Comparison of ENCODE assay signal across 8 mouse cellular contexts in genomic region chr15:79271124-79271746, GRCm38 (mm10). TPM values are rescaled to one million over a fixed set of nuclear protein-coding genes. Genes with fewer than 3 reads are reported as not detected.
DNase-seq lines count a peak whose midpoint lies in the region; ATAC-seq and TF ChIP-seq lines count a peak whose summit lies in the region.

No protein-coding gene starts in this region.

- H3K4me2 ChIP-seq in heart, embryonic 15.5 days = peak overlapping the region; percentile 93
- peak overlapping the region; percentile 86 for H3K4me2 ChIP-seq in midbrain, embryonic 16.5 days (ENCODE audit: low read length)

- ATAC-seq in heart, embryonic 15.5 days (replicated peaks; ENCODE audit: insufficient number of reproducible peaks, insufficient read depth, low FRiP score, low read depth) = no peak; the same call in 1 of the 2 replicates
- peak; percentile 61 for ATAC-seq in midbrain, embryonic 16.5 days

- peak; percentile 83 for TF ChIP-seq CTCF in heart, adult 2 months (IDR thresholded peaks at IDR 0.05)

- H3K9ac ChIP-seq in heart, adult 2 months (ENCODE audit: low read depth, low read length) = no peak overlapping the region
- H3K9ac ChIP-seq in heart, embryonic 15.5 days = no peak overlapping the region
- H3K9ac ChIP-seq in midbrain, embryonic 16.5 days (ENCODE audit: low read depth, low read length) = peak overlapping the region; percentile 11

- H3K79me2 ChIP-seq in heart, adult 2 months (replicated peaks; ENCODE audit: control insufficient read depth, insufficient read depth, low read length) = no peaks in the 10 kb centered on the region

- TF ChIP-seq POLR2A in heart, adult 2 months (IDR thresholded peaks at IDR 0.05; ENCODE audit: insufficient read depth, low read depth, low read length) = no peak

- no peak for TF ChIP-seq EP300 in heart, adult 2 months (IDR thresholded peaks at IDR 0.05; ENCODE audit: insufficient read depth, low read depth, low read length)

- WGBS in heart, adult 2 months = 16% methylated on average over 17 of the region's 17 CpGs
- 16% methylated on average over 17 of the region's 17 CpGs for WGBS in heart, embryonic 15.5 days
- WGBS in midbrain, embryonic 16.5 days = 10% methylated on average over 17 of the region's 17 CpGs

- H3K9me3 ChIP-seq in heart, embryonic 15.5 days (replicated peaks) = no peaks in the 10 kb centered on the region
- no peaks in the 10 kb centered on the region for H3K9me3 ChIP-seq in midbrain, embryonic 16.5 days (replicated peaks; ENCODE audit: control insufficient read depth, low read length, poor library complexity, severe bottlenecking)

- no peak overlapping the region for H3K27ac ChIP-seq in heart, adult 2 months
- no peak overlapping the region for H3K27ac ChIP-seq in heart, embryonic 15.5 days
- no peak overlapping the region for H3K27ac ChIP-seq in midbrain, embryonic 16.5 days (ENCODE audit: low read length)

- no peaks in the 10 kb centered on the region for H3K36me3 ChIP-seq in heart, adult 2 months (ENCODE audit: control insufficient read depth, insufficient read depth, low read length)
- H3K36me3 ChIP-seq in heart, embryonic 15.5 days = no peaks in the 10 kb centered on the region
- H3K36me3 ChIP-seq in midbrain, embryonic 16.5 days (ENCODE audit: control insufficient read depth, insufficient read depth, low read length) = no peaks in the 10 kb centered on the region

- no peaks in the 10 kb centered on the region for H3K27me3 ChIP-seq in heart, adult 2 months (ENCODE audit: control insufficient read depth, insufficient read depth, low read length)
- H3K27me3 ChIP-seq in heart, embryonic 15.5 days = peaks cover 8% of the 10 kb centered on the region
- H3K27me3 ChIP-seq in midbrain, embryonic 16.5 days (ENCODE audit: control insufficient read depth, insufficient read depth, low read depth, low read length) = no peaks in the 10 kb centered on the region; the same call in 1 of the 2 replicates

- DNase-seq in heart, adult 2 months = peak; percentile 27 to 61
- DNase-seq in heart, postnatal 25 days (ENCODE audit: low spot score) = no peak
- peak; percentile 53 to 72 for DNase-seq in CD8-positive naive resting alpha-beta T cell, adult 2 months (ENCODE audit: low read depth in 2 of 2, low spot score in 2 of 2)
- DNase-seq in c-Kit-positive CD71-negative TER-119-negative erythroid progenitor cells, embryonic 14.5 days (ENCODE audit: low read depth) = peak; percentile 60
- DNase-seq in liver = peak; percentile 53
- peak; percentile 42 to 81 for DNase-seq in thymus, postnatal 10 days (ENCODE audit: low spot score in 2 of 2)

- intact Hi-C loops in heart, adult 2 months (cut with DNase I) = no loop called here
- intact Hi-C loops in heart, postnatal 25 days (cut with DNase I) = no loop called here

- H3K4me1 ChIP-seq in heart, adult 2 months (ENCODE audit: control insufficient read depth, insufficient read depth, low read length) = peaks cover 6% of the 10 kb centered on the region
- peaks cover 13% of the 10 kb centered on the region for H3K4me1 ChIP-seq in heart, embryonic 15.5 days (replicated peaks)
- H3K4me1 ChIP-seq in midbrain, embryonic 16.5 days (ENCODE audit: control insufficient read depth, insufficient read depth, low read length) = peaks cover 6% of the 10 kb centered on the region

- peak overlapping the region; percentile 29; the same call in 1 of the 2 replicates for H3K4me3 ChIP-seq in heart, adult 2 months
- peak overlapping the region; percentile 48 for H3K4me3 ChIP-seq in heart, embryonic 15.5 days
- H3K4me3 ChIP-seq in midbrain, embryonic 16.5 days (ENCODE audit: low read depth, low read length) = peak overlapping the region; percentile 43

RNA-seq across cellular contexts. Expression of gene Baiap2l2, which starts 14.1 kb away (rescaled TPM):
- under 1 TPM; 0.78 to 0.84 TPM for total RNA-seq in heart, adult 2 months (2021)
- polyA plus RNA-seq in heart, adult 2 months (2012; rRNA removed) = 0.70 and 2.9 TPM in 2 replicates
- total RNA-seq in heart, postnatal 25 days (2021) = 1 to 10 TPM in 1 of 2 experiments, under 1 TPM in 1; 0.78 to 2.4 TPM
- polyA plus RNA-seq in heart, embryonic 15.5 days (2015; fragmentation: Nextera tagmentation; extraction: Ambion mirVana) = 9.8 and 9.9 TPM in 2 replicates
- 1.3 and 3.6 TPM in 2 replicates for polyA plus RNA-seq in midbrain, embryonic 16.5 days (2015; fragmentation: Nextera tagmentation; extraction: Ambion mirVana)

RNA-seq across cellular contexts. Expression of gene Slc16a8, which starts 16.7 kb away (rescaled TPM):
- under 1 TPM; 0.16 to 0.39 TPM for total RNA-seq in heart, adult 2 months (2021)
- polyA plus RNA-seq in heart, adult 2 months (2012; rRNA removed) = 0.12 and 0.57 TPM in 2 replicates
- under 1 TPM; 0.23 to 0.39 TPM for total RNA-seq in heart, postnatal 25 days (2021)
- 0.60 TPM in 2 replicates for polyA plus RNA-seq in heart, embryonic 15.5 days (2015; fragmentation: Nextera tagmentation; extraction: Ambion mirVana)
- polyA plus RNA-seq in midbrain, embryonic 16.5 days (2015; fragmentation: Nextera tagmentation; extraction: Ambion mirVana) = 0.40 and 0.61 TPM in 2 replicates

RNA-seq across cellular contexts. Expression of gene Gm49486, which starts 42.0 kb away (rescaled TPM):
- 1 to 10 TPM in 1 of 2 experiments, under 1 TPM in 1; 0.61 to 1.4 TPM for total RNA-seq in heart, adult 2 months (2021)
- polyA plus RNA-seq in heart, adult 2 months (2012; rRNA removed) = 0.39 and 0.59 TPM in 2 replicates
- total RNA-seq in heart, postnatal 25 days (2021) = under 1 TPM; 0.55 to 0.73 TPM
- polyA plus RNA-seq in heart, embryonic 15.5 days (2015; fragmentation: Nextera tagmentation; extraction: Ambion mirVana) = 0.61 and 0.73 TPM in 2 replicates
- 0.47 and 1.3 TPM in 2 replicates for polyA plus RNA-seq in midbrain, embryonic 16.5 days (2015; fragmentation: Nextera tagmentation; extraction: Ambion mirVana)

RNA-seq across cellular contexts. Expression of gene Pick1, which starts 42.3 kb away (rescaled TPM):
- 10 to 100 TPM; 21.3 to 24.0 TPM for total RNA-seq in heart, adult 2 months (2021)
- 27.7 and 35.5 TPM in 2 replicates for polyA plus RNA-seq in heart, adult 2 months (2012; rRNA removed)
- total RNA-seq in heart, postnatal 25 days (2021) = 10 to 100 TPM; 21.5 to 22.3 TPM
- 29.5 and 39.9 TPM in 2 replicates for polyA plus RNA-seq in heart, embryonic 15.5 days (2015; fragmentation: Nextera tagmentation; extraction: Ambion mirVana)
- 109 and 110 TPM in 2 replicates for polyA plus RNA-seq in midbrain, embryonic 16.5 days (2015; fragmentation: Nextera tagmentation; extraction: Ambion mirVana)

RNA-seq across cellular contexts. Expression of gene Pla2g6, which starts 57.0 kb away (rescaled TPM):
- total RNA-seq in heart, adult 2 months (2021) = 10 to 100 TPM; 10.7 to 11.0 TPM
- 11.7 and 14.0 TPM in 2 replicates for polyA plus RNA-seq in heart, adult 2 months (2012; rRNA removed)
- total RNA-seq in heart, postnatal 25 days (2021) = 1 to 10 TPM; 9.6 to 9.9 TPM
- 9.9 and 13.5 TPM in 2 replicates for polyA plus RNA-seq in heart, embryonic 15.5 days (2015; fragmentation: Nextera tagmentation; extraction: Ambion mirVana)
- 29.8 and 35.3 TPM in 2 replicates for polyA plus RNA-seq in midbrain, embryonic 16.5 days (2015; fragmentation: Nextera tagmentation; extraction: Ambion mirVana)
